Mouse (Mus musculus): ENCODE measurements around the gene Slc12a1. TPM values are rescaled to one million over a fixed set of nuclear protein-coding genes. Genes with fewer than 3 reads are reported as not detected.

Gene Slc12a1
- total and polyA plus RNA-seq, 3 experiments, result under 0.01 TPM; not detected in 2

- Histone ChIP-seq H3K9me3 (replicated peaks) (no peaks in the 10 kb centered on the region), H3K4me3 (ENCODE audit: low read depth, low read length) (no peak overlapping the region), H3K4me1 (ENCODE audit: insufficient read depth, low read depth, low read length) (no peaks in the 10 kb centered on the region), H3K27me3 (ENCODE audit: insufficient read depth, low read length) (peaks cover 3% of the 10 kb centered on the region; the same call in 1 of the 2 replicates), H3K36me3 (replicated peaks) (no peaks in the 10 kb centered on the region)
- TF ChIP-seq GATA2 (IDR thresholded peaks at IDR 0.05; ENCODE audit: borderline replicate concordance, low read depth, low read length), result no peak
- TF ChIP-seq TAL1 (conservative IDR thresholded peaks at IDR 0.05; ENCODE audit: low read depth, low read length), result no peak
- no peak for TF ChIP-seq POLR2AphosphoS5 (IDR thresholded peaks at IDR 0.05; ENCODE audit: insufficient replicate concordance, low read depth, low read length)
- no peak for TF ChIP-seq GATA1 (IDR thresholded peaks at IDR 0.05; ENCODE audit: borderline replicate concordance, low read length)
- no peak for TF ChIP-seq CTCF (IDR thresholded peaks at IDR 0.05; ENCODE audit: low read depth, low read length)
- ATAC-seq (ENCODE audit: extremely low read depth, insufficient number of reproducible peaks, low FRiP score, poor library complexity, severe bottlenecking) (no peak), DNase-seq (ENCODE audit: low spot score) (no peak)
Observed at GRCm38 (mm10) chr2:125268876-125269275, 116.6 kb downstream of the Slc12a1 start.

- no peak for DNase-seq (ENCODE audit: low spot score)
- no peak for ATAC-seq (ENCODE audit: extremely low read depth, insufficient number of reproducible peaks, low FRiP score, poor library complexity, severe bottlenecking)
- TF ChIP-seq GATA1 (IDR thresholded peaks at IDR 0.05; ENCODE audit: borderline replicate concordance, low read length) (no peak), GATA2 (IDR thresholded peaks at IDR 0.05; ENCODE audit: borderline replicate concordance, low read depth, low read length) (no peak), TAL1 (conservative IDR thresholded peaks at IDR 0.05; ENCODE audit: low read depth, low read length) (no peak), CTCF (IDR thresholded peaks at IDR 0.05; ENCODE audit: low read depth, low read length) (no peak), POLR2AphosphoS5 (IDR thresholded peaks at IDR 0.05; ENCODE audit: insufficient replicate concordance, low read depth, low read length) (no peak)
- H3K9me3 ChIP-seq (replicated peaks), result no peaks in the 10 kb centered on the region
- no peaks in the 10 kb centered on the region for H3K36me3 ChIP-seq (replicated peaks)
- no peaks in the 10 kb centered on the region for H3K4me1 ChIP-seq (ENCODE audit: insufficient read depth, low read depth, low read length)
- H3K4me3 ChIP-seq (ENCODE audit: low read depth, low read length), result no peak overlapping the region
- H3K27me3 ChIP-seq (ENCODE audit: insufficient read depth, low read length), result peaks cover 12% of the 10 kb centered on the region
Observed at GRCm38 (mm10) chr2:125275617-125276016, 123.3 kb downstream of the Slc12a1 start.

- no peak for DNase-seq (ENCODE audit: low spot score)
- Histone ChIP-seq H3K36me3 (replicated peaks) (no peaks in the 10 kb centered on the region), H3K4me1 (ENCODE audit: insufficient read depth, low read depth, low read length) (no peaks in the 10 kb centered on the region), H3K4me3 (ENCODE audit: low read depth, low read length) (no peak overlapping the region), H3K9me3 (replicated peaks) (no peaks in the 10 kb centered on the region), H3K27me3 (ENCODE audit: insufficient read depth, low read length) (peaks cover 12% of the 10 kb centered on the region)
- TF ChIP-seq CTCF (IDR thresholded peaks at IDR 0.05; ENCODE audit: low read depth, low read length) (no peak), TAL1 (conservative IDR thresholded peaks at IDR 0.05; ENCODE audit: low read depth, low read length) (no peak), GATA2 (IDR thresholded peaks at IDR 0.05; ENCODE audit: borderline replicate concordance, low read depth, low read length) (no peak), GATA1 (IDR thresholded peaks at IDR 0.05; ENCODE audit: borderline replicate concordance, low read length) (no peak), POLR2AphosphoS5 (IDR thresholded peaks at IDR 0.05; ENCODE audit: insufficient replicate concordance, low read depth, low read length) (no peak)
- no peak for ATAC-seq (ENCODE audit: extremely low read depth, insufficient number of reproducible peaks, low FRiP score, poor library complexity, severe bottlenecking)
Observed at GRCm38 (mm10) chr2:125276692-125277091, 124.4 kb downstream of the Slc12a1 start.

- ATAC-seq (ENCODE audit: extremely low read depth, insufficient number of reproducible peaks, low FRiP score, poor library complexity, severe bottlenecking) (no peak), DNase-seq (ENCODE audit: low spot score) (no peak)
- TF ChIP-seq TAL1 (conservative IDR thresholded peaks at IDR 0.05; ENCODE audit: low read depth, low read length) (no peak), POLR2AphosphoS5 (IDR thresholded peaks at IDR 0.05; ENCODE audit: insufficient replicate concordance, low read depth, low read length) (no peak), GATA2 (IDR thresholded peaks at IDR 0.05; ENCODE audit: borderline replicate concordance, low read depth, low read length) (no peak), CTCF (IDR thresholded peaks at IDR 0.05; ENCODE audit: low read depth, low read length) (no peak), GATA1 (IDR thresholded peaks at IDR 0.05; ENCODE audit: borderline replicate concordance, low read length) (no peak)
- peaks cover 12% of the 10 kb centered on the region for H3K27me3 ChIP-seq (ENCODE audit: insufficient read depth, low read length)
- no peaks in the 10 kb centered on the region for H3K9me3 ChIP-seq (replicated peaks)
- no peaks in the 10 kb centered on the region for H3K36me3 ChIP-seq (replicated peaks)
- no peaks in the 10 kb centered on the region for H3K4me1 ChIP-seq (ENCODE audit: insufficient read depth, low read depth, low read length)
- H3K4me3 ChIP-seq (ENCODE audit: low read depth, low read length), result no peak overlapping the region
Observed at GRCm38 (mm10) chr2:125278474-125278873, 126.2 kb downstream of the Slc12a1 start.

Other genes starting within 250 kb of the Slc12a1 start
- gene Slc24a5, start 84.4 kb upstream of the Slc12a1 start, total RNA-seq (2014; fragmentation: Nextera tagmentation), result not detected in 2 replicates
- 2.1 and 2.3 TPM in 2 replicates for gene Slc24a5, start 84.4 kb upstream of the Slc12a1 start, total RNA-seq (2017)
- not detected in 2 replicates for gene Slc24a5, start 84.4 kb upstream of the Slc12a1 start, polyA plus RNA-seq (2012)
- gene Myef2, start 28.8 kb upstream of the Slc12a1 start, total RNA-seq (2014; fragmentation: Nextera tagmentation), result 58.5 and 83.4 TPM in 2 replicates
- 51.1 and 57.6 TPM in 2 replicates for gene Myef2, start 28.8 kb upstream of the Slc12a1 start, total RNA-seq (2017)
- 19.2 and 21.4 TPM in 2 replicates for gene Myef2, start 28.8 kb upstream of the Slc12a1 start, polyA plus RNA-seq (2012)
- not detected in 2 replicates for gene Ctxn2, start 15.8 kb upstream of the Slc12a1 start, total RNA-seq (2014; fragmentation: Nextera tagmentation)
- not detected in 2 replicates for gene Ctxn2, start 15.8 kb upstream of the Slc12a1 start, total RNA-seq (2017)
- not detected in 2 replicates for gene Ctxn2, start 15.8 kb upstream of the Slc12a1 start, polyA plus RNA-seq (2012)
- gene Dut, start 94.7 kb downstream of the Slc12a1 start, total RNA-seq (2014; fragmentation: Nextera tagmentation), result 75.5 and 91.7 TPM in 2 replicates
- gene Dut, start 94.7 kb downstream of the Slc12a1 start, total RNA-seq (2017), result 161 and 165 TPM in 2 replicates
- 113 and 139 TPM in 2 replicates for gene Dut, start 94.7 kb downstream of the Slc12a1 start, polyA plus RNA-seq (2012)

Data from G1E (cell line).